ENCODE assay signal across 14 mouse cellular contexts in the genomic region with DNA sequence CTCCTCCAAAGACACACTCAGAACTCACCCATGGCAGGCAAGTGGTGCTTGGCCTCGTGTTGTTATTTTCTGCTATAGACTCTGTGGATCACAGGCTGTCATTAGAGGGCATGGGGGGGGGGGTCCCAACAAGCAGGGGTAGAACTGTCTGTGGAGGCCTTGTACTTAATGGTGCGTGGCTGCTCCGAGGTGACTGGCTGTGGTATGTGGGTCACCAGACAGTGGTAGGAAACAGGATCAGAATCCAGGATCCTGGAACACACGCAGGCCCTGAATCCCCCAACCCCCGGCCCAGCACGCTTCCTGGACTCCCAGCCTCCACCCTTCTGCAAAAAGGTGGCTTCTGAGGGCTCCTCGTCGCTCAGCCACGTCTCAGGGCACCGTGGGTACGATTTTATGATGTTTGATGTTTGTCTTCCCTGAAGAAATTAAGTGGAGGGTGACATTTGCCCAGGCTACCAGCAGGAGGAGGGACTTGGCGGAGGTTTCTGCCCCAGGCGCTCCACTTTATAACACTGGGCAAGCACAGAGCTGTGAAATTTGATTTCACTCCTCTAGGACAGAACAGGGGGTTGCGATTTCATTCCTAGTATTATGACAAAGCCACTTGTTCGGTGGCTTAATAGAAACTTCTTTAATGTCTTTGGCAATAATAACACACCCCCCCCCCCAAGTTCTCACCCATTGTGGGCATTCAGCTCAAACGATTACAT. TPM values are rescaled to one million over a fixed set of nuclear protein-coding genes. Genes with fewer than 3 reads are reported as not detected.
DNase-seq lines count a peak whose midpoint lies in the region; ATAC-seq and TF ChIP-seq lines count a peak whose summit lies in the region.
"Had no signal": no experiment of that assay in that cellular context is flagged by ENCODE, and none has a peak within 500 bp of the region (broad histone marks: within the 10 kb centered on the region; RNA-seq: fewer than 3 reads in every experiment).

No protein-coding gene starts in this region.

- peaks cover 39% of the 10 kb centered on the region for H3K36me3 ChIP-seq in midbrain, embryonic 14.5 days (ENCODE audit: control insufficient read depth, insufficient read depth, low read length)
- peaks cover 18% of the 10 kb centered on the region for H3K36me3 ChIP-seq in midbrain, embryonic 15.5 days (replicated peaks)
- peaks cover 33% of the 10 kb centered on the region for H3K36me3 ChIP-seq in forebrain, embryonic 15.5 days

- WGBS in midbrain, embryonic 14.5 days, result 81% methylated on average over 16 of the region's 16 CpGs
- WGBS in midbrain, embryonic 15.5 days, result 80% methylated on average over 16 of the region's 16 CpGs
- WGBS in forebrain, embryonic 15.5 days, result 84% methylated on average over 16 of the region's 16 CpGs

- no peaks in the 10 kb centered on the region for H3K9me3 ChIP-seq in midbrain, embryonic 14.5 days (ENCODE audit: control insufficient read depth, low read length)
- no peaks in the 10 kb centered on the region for H3K9me3 ChIP-seq in midbrain, embryonic 15.5 days
- H3K9me3 ChIP-seq in forebrain, embryonic 15.5 days, result no peaks in the 10 kb centered on the region
- H3K9me3 ChIP-seq: G1E; midbrain, embryonic 10.5 days had no signal

- no peak for DNase-seq in gastrocnemius, adult 2 months
- DNase-seq in gastrocnemius, postnatal 14 days, result no peak
- peak; percentile 23 for DNase-seq in midbrain, embryonic 14.5 days
- DNase-seq in kidney, postnatal 10 days, result peak; percentile 51
- DNase-seq in cerebellum, postnatal 14 days, result no peak
- no peak for DNase-seq in gastrocnemius, postnatal 10 days
- DNase-seq: heart, adult 18-20 months; heart, postnatal 36 days; thymus, adult 2 months had no signal

- H3K27me3 ChIP-seq in midbrain, embryonic 14.5 days (ENCODE audit: control insufficient read depth, insufficient read depth, low read length), result no peaks in the 10 kb centered on the region
- H3K27me3 ChIP-seq in midbrain, embryonic 15.5 days (replicated peaks), result no peaks in the 10 kb centered on the region; the same call in 1 of the 2 replicates
- no peaks in the 10 kb centered on the region for H3K27me3 ChIP-seq in forebrain, embryonic 15.5 days

- intact Hi-C loops in gastrocnemius, adult 2 months (cut with DNase I), result no loop called here
- intact Hi-C loops in gastrocnemius, postnatal 14 days (cut with DNase I; ENCODE audit: low total_unique reads), result no loop called here

- H3K4me3 ChIP-seq in gastrocnemius, adult 2 months, result no peak overlapping the region
- no peak overlapping the region for H3K4me3 ChIP-seq in midbrain, embryonic 14.5 days (replicated peaks; ENCODE audit: low read depth, low read length)
- H3K4me3 ChIP-seq in midbrain, embryonic 15.5 days, result no peak overlapping the region
- no peak overlapping the region for H3K4me3 ChIP-seq in forebrain, embryonic 15.5 days
- H3K4me3 ChIP-seq: midbrain, embryonic 10.5 days had no signal

- no peak for ATAC-seq in midbrain, embryonic 14.5 days (ENCODE audit: low FRiP score, low TSS enrichment)
- ATAC-seq in midbrain, embryonic 15.5 days (replicated peaks), result no peak
- ATAC-seq in forebrain, embryonic 15.5 days (replicated peaks), result no peak

- H3K27ac ChIP-seq in gastrocnemius, adult 2 months, result no peak overlapping the region; the same call in 1 of the 2 replicates
- H3K27ac ChIP-seq in midbrain, embryonic 14.5 days (replicated peaks; ENCODE audit: low read depth, low read length), result no peak overlapping the region
- H3K27ac ChIP-seq in midbrain, embryonic 15.5 days, result no peak overlapping the region
- no peak overlapping the region for H3K27ac ChIP-seq in forebrain, embryonic 15.5 days (replicated peaks)
- H3K27ac ChIP-seq: midbrain, embryonic 10.5 days had no signal

- TF ChIP-seq CTCF in gastrocnemius, adult 2 months (IDR thresholded peaks at IDR 0.05), result peak; percentile 37

- no peak overlapping the region for H3K9ac ChIP-seq in midbrain, embryonic 14.5 days (replicated peaks; ENCODE audit: low read length)
- no peak overlapping the region for H3K9ac ChIP-seq in midbrain, embryonic 15.5 days
- H3K9ac ChIP-seq in forebrain, embryonic 15.5 days (replicated peaks), result no peak overlapping the region

- no peak overlapping the region for H3K4me2 ChIP-seq in midbrain, embryonic 14.5 days (ENCODE audit: low read length)
- no peak overlapping the region for H3K4me2 ChIP-seq in midbrain, embryonic 15.5 days
- H3K4me2 ChIP-seq in forebrain, embryonic 15.5 days (replicated peaks), result no peak overlapping the region

- H3K4me1 ChIP-seq in midbrain, embryonic 14.5 days (ENCODE audit: control insufficient read depth, insufficient read depth, low read length), result no peaks in the 10 kb centered on the region
- no peaks in the 10 kb centered on the region for H3K4me1 ChIP-seq in midbrain, embryonic 15.5 days
- H3K4me1 ChIP-seq in forebrain, embryonic 15.5 days, result no peaks in the 10 kb centered on the region
- H3K4me1 ChIP-seq: midbrain, embryonic 10.5 days had no signal

RNA-seq across cellular contexts. Expression of a gene that starts 8.0 kb away (rescaled TPM):
- 1 to 10 TPM in 1 of 2 experiments, under 1 TPM in 1; 0.89 to 1.0 TPM for total RNA-seq in gastrocnemius, adult 2 months (2021)
- total RNA-seq in gastrocnemius, postnatal 14 days (2021), result 1 to 10 TPM in 1 of 2 experiments, under 1 TPM in 1; 0.78 to 2.0 TPM
- polyA plus RNA-seq in midbrain, embryonic 14.5 days (2014; fragmentation: Nextera tagmentation; extraction: Ambion mirVana), result 38.6 and 64.0 TPM in 2 replicates
- polyA plus RNA-seq in midbrain, embryonic 15.5 days (2015; fragmentation: Nextera tagmentation; extraction: Ambion mirVana), result 115 and 118 TPM in 2 replicates
- total RNA-seq in gastrocnemius, postnatal 10 days (2021), result 1 to 10 TPM; 2.2 to 2.6 TPM
- polyA plus RNA-seq in forebrain, embryonic 15.5 days (2015; fragmentation: Nextera tagmentation; extraction: Ambion mirVana), result 37.0 and 38.7 TPM in 2 replicates

RNA-seq across cellular contexts. Expression of a gene that starts 17.8 kb away (rescaled TPM):
- 10 to 100 TPM; 48.7 to 69.6 TPM for total RNA-seq in gastrocnemius, adult 2 months (2021)
- 10 to 100 TPM; 58.6 to 79.3 TPM for total RNA-seq in gastrocnemius, postnatal 14 days (2021)
- 129 and 130 TPM in 2 replicates for polyA plus RNA-seq in midbrain, embryonic 14.5 days (2014; fragmentation: Nextera tagmentation; extraction: Ambion mirVana)
- 106 and 108 TPM in 2 replicates for polyA plus RNA-seq in midbrain, embryonic 15.5 days (2015; fragmentation: Nextera tagmentation; extraction: Ambion mirVana)
- total RNA-seq in gastrocnemius, postnatal 10 days (2021), result 10 to 100 TPM; 72.0 to 76.4 TPM
- 104 and 113 TPM in 2 replicates for polyA plus RNA-seq in forebrain, embryonic 15.5 days (2015; fragmentation: Nextera tagmentation; extraction: Ambion mirVana)

RNA-seq across cellular contexts. Expression of a gene that starts 19.0 kb away (rescaled TPM):
- not detected for total RNA-seq in gastrocnemius, adult 2 months (2021)
- not detected for total RNA-seq in gastrocnemius, postnatal 14 days (2021)
- not detected in 2 replicates for polyA plus RNA-seq in midbrain, embryonic 14.5 days (2014; fragmentation: Nextera tagmentation; extraction: Ambion mirVana)
- 0.46 TPM in 1 of 2 replicates, not detected in the other for polyA plus RNA-seq in midbrain, embryonic 15.5 days (2015; fragmentation: Nextera tagmentation; extraction: Ambion mirVana)
- not detected for total RNA-seq in gastrocnemius, postnatal 10 days (2021)
- not detected in 2 replicates for polyA plus RNA-seq in forebrain, embryonic 15.5 days (2015; fragmentation: Nextera tagmentation; extraction: Ambion mirVana)
- total RNA-seq: G1E; heart, adult 18-20 months; heart, postnatal 36 days; left cerebral cortex, adult 8-10 months had no signal
- polyA plus RNA-seq: G1E; midbrain, embryonic 10.5 days had no signal

RNA-seq across cellular contexts. Expression of a gene that starts 44.0 kb away (rescaled TPM):
- 10 to 100 TPM; 26.5 to 41.2 TPM for total RNA-seq in gastrocnemius, adult 2 months (2021)
- 10 to 100 TPM; 17.2 to 26.0 TPM for total RNA-seq in gastrocnemius, postnatal 14 days (2021)
- 1.2 and 1.8 TPM in 2 replicates for polyA plus RNA-seq in midbrain, embryonic 14.5 days (2014; fragmentation: Nextera tagmentation; extraction: Ambion mirVana)
- 2.5 and 2.7 TPM in 2 replicates for polyA plus RNA-seq in midbrain, embryonic 15.5 days (2015; fragmentation: Nextera tagmentation; extraction: Ambion mirVana)
- 10 to 100 TPM; 13.0 to 19.0 TPM for total RNA-seq in gastrocnemius, postnatal 10 days (2021)
- polyA plus RNA-seq in forebrain, embryonic 15.5 days (2015; fragmentation: Nextera tagmentation; extraction: Ambion mirVana), result 1.3 and 1.5 TPM in 2 replicates

Comparison
In these comparisons a context has a peak if more than half of its experiments do, and no peak if none do; other contexts are left out.
1. DNase-seq: peak in midbrain, embryonic 14.5 days (single experiment) and kidney, postnatal 10 days (single experiment); none in gastrocnemius, adult 2 months (single experiment), gastrocnemius, postnatal 14 days (single experiment), cerebellum, postnatal 14 days (0 of 2) and gastrocnemius, postnatal 10 days (single experiment).